Mouse (Mus musculus): Measurements from ENCODE around the gene Slc30a1. TPM values are rescaled to one million over a fixed set of nuclear protein-coding genes. Genes with fewer than 3 reads are reported as not detected.

The Slc30a1 gene
- polyA plus RNA-seq, 1 experiment from 2014 or later, result 3.6 TPM

DNA sequence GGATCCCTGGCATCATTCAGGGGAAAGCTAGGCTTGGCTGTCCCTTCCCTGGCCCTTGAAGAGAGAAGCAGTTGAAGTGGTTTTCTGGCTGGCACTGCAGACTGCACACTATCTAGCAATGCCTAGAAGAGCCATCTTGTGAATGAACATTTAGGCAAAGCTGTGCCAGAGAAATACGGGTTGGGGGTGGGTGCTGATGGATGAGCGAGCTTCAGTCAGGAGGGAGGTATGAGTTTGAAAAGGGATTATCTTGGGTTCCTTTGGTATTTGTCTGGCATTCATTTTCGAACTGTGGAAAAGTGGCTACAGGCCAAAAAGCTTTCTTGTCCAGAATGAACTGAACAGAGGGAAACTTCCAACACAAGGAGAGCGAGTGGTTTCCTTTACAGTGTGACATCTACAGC lies 28.0 kb upstream of the Slc30a1 start:
- Histone ChIP-seq H3K27me3 (no peaks in the 10 kb centered on the region), H3K27ac (replicated peaks) (no peak overlapping the region), H3K4me3 (no peak overlapping the region), H3K4me2 (replicated peaks) (no peak overlapping the region), H3K9ac (replicated peaks) (no peak overlapping the region), H3K36me3 (no peaks in the 10 kb centered on the region), H3K4me1 (no peaks in the 10 kb centered on the region), H3K9me3 (no peaks in the 10 kb centered on the region)
- WGBS, result 58% methylated on average over 4 of the region's 4 CpGs
- no peak for ATAC-seq (ENCODE audit: low FRiP score, low read depth)

DNA sequence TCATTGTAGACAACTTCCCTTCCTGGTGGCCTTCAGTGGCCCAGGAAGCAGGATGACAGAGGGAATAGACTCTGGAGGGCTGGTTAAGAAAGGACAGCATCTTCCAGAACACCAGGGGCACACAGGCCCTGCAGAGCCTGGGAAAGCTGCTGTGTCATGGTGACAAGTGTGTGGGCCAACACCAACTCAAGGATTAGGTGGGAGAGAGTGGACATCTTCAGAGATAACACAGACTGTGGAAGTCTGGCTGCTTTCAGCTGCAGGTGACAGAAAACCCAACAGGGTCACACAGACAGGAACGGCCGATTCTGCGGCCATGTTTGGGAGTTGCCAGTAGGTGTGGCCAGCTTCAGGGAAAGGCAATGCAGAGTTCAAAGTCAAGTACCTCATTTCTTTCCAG lies 26.3 kb upstream of the Slc30a1 start:
- 88% methylated on average over 3 of the region's 3 CpGs for WGBS
- H3K4me3 ChIP-seq, result no peak overlapping the region
- no peak overlapping the region for H3K27ac ChIP-seq (replicated peaks)
- no peaks in the 10 kb centered on the region for H3K4me1 ChIP-seq
- no peaks in the 10 kb centered on the region for H3K36me3 ChIP-seq
- ATAC-seq (ENCODE audit: low FRiP score, low read depth), result no peak
- H3K4me2 ChIP-seq (replicated peaks), result no peak overlapping the region
- no peaks in the 10 kb centered on the region for H3K9me3 ChIP-seq
- no peaks in the 10 kb centered on the region for H3K27me3 ChIP-seq
- H3K9ac ChIP-seq (replicated peaks), result no peak overlapping the region

DNA sequence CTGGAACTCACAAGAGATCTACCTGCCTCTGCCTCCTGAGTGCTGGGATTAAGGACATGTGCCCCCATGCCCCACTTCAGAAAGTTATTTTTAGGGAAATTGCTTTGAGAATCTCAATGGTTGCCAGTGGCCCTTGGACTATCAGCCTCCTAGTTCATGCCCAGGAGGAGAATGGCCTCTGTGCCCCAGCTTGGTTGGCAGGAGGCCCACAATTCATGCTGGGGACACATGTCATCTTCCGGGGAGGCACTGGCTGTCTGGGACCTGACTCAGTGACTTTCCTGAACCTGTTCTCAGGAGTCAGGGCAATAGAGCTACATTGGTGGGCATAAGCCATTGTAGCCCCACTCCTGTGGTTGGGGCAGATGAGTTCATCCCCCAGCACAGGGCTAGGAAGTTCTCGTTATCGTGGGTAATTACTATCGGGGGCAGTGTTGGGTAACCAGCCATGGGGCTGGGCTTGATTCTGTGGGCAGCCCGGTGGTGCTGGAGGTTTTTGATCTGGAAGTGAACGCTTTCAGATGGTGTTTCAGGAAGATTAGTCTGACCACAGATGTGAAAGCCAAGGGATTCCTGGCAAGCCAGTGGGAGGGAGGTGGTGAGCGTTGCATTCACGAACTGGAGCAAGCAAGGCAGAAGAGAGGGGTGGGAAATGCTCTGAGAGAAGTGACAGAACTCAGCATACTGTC lies 25.5 kb upstream of the Slc30a1 start:
- ATAC-seq (ENCODE audit: low FRiP score, low read depth), result no peak
- Histone ChIP-seq H3K9ac (replicated peaks) (no peak overlapping the region), H3K27me3 (no peaks in the 10 kb centered on the region), H3K4me3 (no peak overlapping the region), H3K9me3 (no peaks in the 10 kb centered on the region), H3K36me3 (no peaks in the 10 kb centered on the region), H3K27ac (replicated peaks) (no peak overlapping the region), H3K4me2 (replicated peaks) (no peak overlapping the region), H3K4me1 (no peaks in the 10 kb centered on the region)
- WGBS, result 80% methylated on average over 8 of the region's 8 CpGs

DNA sequence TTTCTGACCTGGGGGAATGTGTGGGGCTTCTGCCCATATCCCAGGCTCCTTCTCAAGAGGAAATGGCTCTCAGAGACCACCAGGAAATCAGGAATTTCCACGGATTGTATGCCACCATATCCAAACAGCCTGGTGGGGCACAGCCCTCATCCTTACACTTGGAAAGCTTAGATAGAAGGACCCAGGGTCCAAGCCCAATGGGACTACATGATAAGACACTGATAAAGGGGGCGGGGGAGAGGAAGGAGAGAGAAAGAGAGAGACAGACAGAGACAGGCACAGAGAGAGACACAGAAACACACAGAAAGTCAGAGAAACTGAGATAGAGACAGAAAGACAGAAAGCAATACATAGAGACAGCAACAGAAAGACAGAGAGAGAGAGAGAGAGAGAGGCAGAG lies 24.9 kb upstream of the Slc30a1 start:
- no peak overlapping the region for H3K4me2 ChIP-seq (replicated peaks)
- H3K9me3 ChIP-seq, result no peaks in the 10 kb centered on the region
- H3K4me1 ChIP-seq, result no peaks in the 10 kb centered on the region
- H3K9ac ChIP-seq (replicated peaks), result no peak overlapping the region
- no peaks in the 10 kb centered on the region for H3K27me3 ChIP-seq
- ATAC-seq (ENCODE audit: low FRiP score, low read depth), result no peak
- no peak overlapping the region for H3K4me3 ChIP-seq
- 66% methylated on average over 2 of the region's 2 CpGs for WGBS
- H3K36me3 ChIP-seq, result no peaks in the 10 kb centered on the region
- no peak overlapping the region for H3K27ac ChIP-seq (replicated peaks)

DNA sequence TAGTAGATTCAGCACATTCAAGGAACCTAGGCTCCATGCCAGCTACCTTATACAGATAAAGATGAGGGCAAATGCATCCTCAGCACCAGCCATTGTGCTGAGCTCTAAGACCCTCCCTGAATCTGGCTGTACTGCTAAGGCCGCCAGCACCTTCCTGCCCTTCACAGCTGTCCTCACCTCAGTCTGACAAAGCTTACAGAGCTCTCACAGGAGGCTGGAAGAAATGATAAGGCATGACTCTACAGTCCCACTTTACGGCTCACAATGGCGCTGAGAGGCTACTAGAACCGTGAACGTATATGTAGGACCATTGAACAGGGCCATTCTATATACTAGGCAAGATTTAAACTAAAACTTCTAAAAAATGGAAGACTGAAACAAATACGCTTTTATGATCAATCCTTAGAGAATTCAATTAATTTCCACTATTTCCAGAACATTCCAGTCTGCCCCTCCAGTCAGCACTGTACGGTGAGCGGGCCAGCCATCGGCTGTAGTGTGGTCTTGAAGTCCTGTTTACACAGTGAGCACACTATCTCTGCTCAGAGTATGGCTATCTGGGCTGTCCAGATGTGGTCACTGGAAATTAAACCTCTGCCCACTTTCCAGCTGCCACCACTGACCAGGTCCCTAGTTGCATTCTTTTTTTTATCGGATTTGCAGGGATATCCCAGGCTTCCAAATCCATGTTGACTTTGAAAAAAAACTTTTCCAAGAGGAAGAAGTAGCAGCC lies 23.9 kb upstream of the Slc30a1 start:
- Histone ChIP-seq H3K4me3 (no peak overlapping the region), H3K4me1 (no peaks in the 10 kb centered on the region), H3K9ac (replicated peaks) (no peak overlapping the region), H3K36me3 (no peaks in the 10 kb centered on the region), H3K27me3 (no peaks in the 10 kb centered on the region), H3K4me2 (replicated peaks) (no peak overlapping the region), H3K27ac (replicated peaks) (no peak overlapping the region), H3K9me3 (no peaks in the 10 kb centered on the region)
- 90% methylated on average over 10 of the region's 10 CpGs for WGBS
- ATAC-seq (ENCODE audit: low FRiP score, low read depth), result no peak

DNA sequence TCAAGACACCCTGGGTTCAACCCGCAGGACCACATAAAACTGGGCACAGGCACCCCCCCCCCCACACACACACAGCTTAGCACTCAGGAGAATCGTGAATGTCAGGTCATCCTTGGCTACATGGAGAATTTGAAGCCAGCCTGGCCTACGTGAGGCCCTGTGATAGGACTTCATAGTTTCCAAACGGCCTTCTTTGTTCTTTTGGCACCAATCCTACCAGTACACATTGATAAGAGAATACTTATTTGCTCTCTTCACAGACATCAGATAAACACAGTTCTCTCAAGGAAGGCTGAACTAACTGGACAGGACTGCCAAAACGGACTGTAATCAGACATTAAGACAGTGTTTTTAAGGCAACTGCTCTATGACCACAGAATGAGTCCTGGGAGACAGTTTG lies 22.9 kb upstream of the Slc30a1 start:
- H3K4me3 ChIP-seq, result no peak overlapping the region
- H3K4me2 ChIP-seq (replicated peaks), result no peak overlapping the region
- H3K36me3 ChIP-seq, result no peaks in the 10 kb centered on the region
- 77% methylated on average over 5 of the region's 5 CpGs for WGBS
- no peak overlapping the region for H3K9ac ChIP-seq (replicated peaks)
- no peaks in the 10 kb centered on the region for H3K27me3 ChIP-seq
- H3K9me3 ChIP-seq, result no peaks in the 10 kb centered on the region
- no peak overlapping the region for H3K27ac ChIP-seq (replicated peaks)
- ATAC-seq (ENCODE audit: low FRiP score, low read depth), result no peak
- H3K4me1 ChIP-seq, result no peaks in the 10 kb centered on the region

DNA sequence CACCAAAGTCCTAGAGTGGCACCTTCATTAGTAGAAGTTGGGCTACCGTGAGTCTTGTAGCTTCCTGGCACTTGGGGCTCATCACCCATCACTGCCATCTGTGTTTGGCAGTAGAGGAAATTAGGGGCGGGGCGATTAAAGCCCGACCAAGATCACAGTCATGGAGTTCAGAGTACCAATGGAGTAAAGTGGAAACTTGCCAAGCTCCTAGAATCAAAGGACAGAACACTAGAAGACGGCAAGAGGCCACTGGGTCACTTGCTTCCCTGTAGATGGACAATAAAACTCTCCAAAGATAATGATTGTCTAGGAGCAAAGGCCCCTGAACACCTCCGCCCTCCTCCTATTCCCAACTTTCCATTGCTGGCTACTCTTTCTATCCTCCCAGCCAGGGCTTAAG lies 14.7 kb upstream of the Slc30a1 start:
- H3K4me1 ChIP-seq, result no peaks in the 10 kb centered on the region
- no peaks in the 10 kb centered on the region for H3K9me3 ChIP-seq
- WGBS, result 86% methylated on average over 6 of the region's 6 CpGs
- H3K36me3 ChIP-seq, result no peaks in the 10 kb centered on the region
- H3K4me3 ChIP-seq, result no peak overlapping the region
- H3K27ac ChIP-seq (replicated peaks), result no peak overlapping the region
- H3K9ac ChIP-seq (replicated peaks), result no peak overlapping the region
- no peak overlapping the region for H3K4me2 ChIP-seq (replicated peaks)
- ATAC-seq (ENCODE audit: low FRiP score, low read depth), result no peak
- H3K27me3 ChIP-seq, result no peaks in the 10 kb centered on the region

DNA sequence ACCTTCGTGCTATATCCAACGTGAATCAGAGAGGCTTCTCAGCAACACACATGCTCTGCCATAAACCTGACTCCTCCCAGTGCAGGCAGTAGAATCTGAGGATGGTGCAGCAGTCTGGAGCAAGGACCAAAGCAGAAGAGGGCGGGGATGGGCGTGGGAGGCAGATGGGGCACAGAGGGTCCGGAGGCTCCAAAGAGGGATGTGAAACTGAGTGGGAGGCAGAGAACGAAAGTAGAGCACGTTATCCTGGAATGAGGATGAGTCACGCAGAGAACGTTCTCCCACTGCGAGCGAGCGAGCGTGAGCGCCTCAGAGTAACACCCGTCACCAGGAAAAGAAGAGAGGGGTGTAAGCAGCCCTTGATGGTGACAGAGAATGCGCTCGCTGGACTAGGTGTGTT lies 12.2 kb upstream of the Slc30a1 start:
- no peak for ATAC-seq (ENCODE audit: low FRiP score, low read depth)
- Histone ChIP-seq H3K4me1 (no peaks in the 10 kb centered on the region), H3K9me3 (no peaks in the 10 kb centered on the region), H3K9ac (replicated peaks) (no peak overlapping the region), H3K27ac (replicated peaks) (no peak overlapping the region), H3K4me3 (no peak overlapping the region), H3K36me3 (no peaks in the 10 kb centered on the region), H3K4me2 (replicated peaks) (no peak overlapping the region), H3K27me3 (no peaks in the 10 kb centered on the region)
- WGBS, result 86% methylated on average over 17 of the region's 17 CpGs

DNA sequence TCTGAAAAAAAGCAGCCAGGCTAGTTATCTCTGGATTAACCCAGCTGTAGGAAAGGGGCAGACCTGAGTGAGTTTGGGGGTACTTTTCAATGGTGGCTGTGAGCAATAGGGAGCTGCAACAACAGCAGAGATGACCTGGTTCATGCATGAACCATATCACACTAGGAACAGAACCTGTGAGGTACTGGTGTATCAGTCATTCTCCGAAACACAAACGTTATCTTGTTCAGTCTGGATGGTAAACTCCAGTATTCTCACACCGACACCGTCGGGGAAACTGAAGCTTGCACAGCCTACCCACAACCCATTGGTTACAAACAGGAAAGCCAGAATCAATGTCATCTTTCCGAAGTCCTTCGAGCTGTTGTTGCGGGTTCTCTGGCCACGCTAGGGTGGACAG lies 11.7 kb upstream of the Slc30a1 start:
- 93% methylated on average over 9 of the region's 9 CpGs for WGBS

DNA sequence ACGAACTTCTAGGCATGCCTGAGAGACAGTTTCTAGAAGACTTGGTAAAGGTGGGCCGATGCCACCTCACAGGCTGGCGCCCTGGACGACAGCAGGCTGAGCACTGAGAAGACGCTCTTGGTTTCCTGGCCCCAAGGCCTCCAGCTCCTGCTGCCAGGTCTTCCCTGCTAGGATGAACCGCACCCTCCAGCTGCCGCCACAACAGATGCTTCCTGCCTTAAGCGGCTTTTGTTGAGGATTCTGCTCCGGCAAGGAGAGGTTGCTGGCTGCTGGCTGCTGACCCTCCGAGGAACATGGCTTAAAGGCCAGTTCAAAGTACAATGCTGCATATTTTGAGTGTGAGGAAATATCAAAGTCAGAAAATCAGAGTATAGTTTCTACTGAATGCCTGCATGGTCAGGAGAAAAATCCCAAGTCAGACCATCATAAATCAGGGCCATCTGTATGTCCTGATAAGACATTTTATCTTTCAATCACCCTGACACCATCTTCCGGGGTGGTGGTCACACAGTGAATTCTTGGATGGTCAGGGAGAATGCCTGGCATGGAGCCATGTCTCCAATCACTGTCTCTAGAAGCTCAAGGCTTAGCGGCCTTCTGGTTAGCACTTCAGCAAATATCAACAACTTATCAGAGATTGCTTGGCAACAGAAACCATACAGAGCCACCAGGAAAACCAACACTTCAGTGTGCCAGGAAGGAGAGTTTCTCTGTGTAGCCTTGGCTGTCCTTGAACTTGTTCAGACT lies 9.6 kb upstream of the Slc30a1 start:
- Histone ChIP-seq H3K4me3 (no peak overlapping the region), H3K4me1 (no peaks in the 10 kb centered on the region), H3K9me3 (no peaks in the 10 kb centered on the region), H3K36me3 (no peaks in the 10 kb centered on the region), H3K27ac (replicated peaks) (no peak overlapping the region), H3K9ac (replicated peaks) (no peak overlapping the region), H3K4me2 (replicated peaks) (no peak overlapping the region), H3K27me3 (no peaks in the 10 kb centered on the region)
- 76% methylated on average over 12 of the region's 12 CpGs for WGBS
- no peak for ATAC-seq (ENCODE audit: low FRiP score, low read depth)

More for the DNA sequence above, 11.7 kb upstream of the Slc30a1 start:
- H3K36me3 ChIP-seq, result no peaks in the 10 kb centered on the region
- no peak for ATAC-seq (ENCODE audit: low FRiP score, low read depth)
- H3K4me2 ChIP-seq (replicated peaks), result no peak overlapping the region
- no peaks in the 10 kb centered on the region for H3K27me3 ChIP-seq
- no peaks in the 10 kb centered on the region for H3K9me3 ChIP-seq
- no peak overlapping the region for H3K4me3 ChIP-seq
- H3K9ac ChIP-seq (replicated peaks), result no peak overlapping the region
- H3K27ac ChIP-seq (replicated peaks), result no peak overlapping the region
- H3K4me1 ChIP-seq, result no peaks in the 10 kb centered on the region

DNA sequence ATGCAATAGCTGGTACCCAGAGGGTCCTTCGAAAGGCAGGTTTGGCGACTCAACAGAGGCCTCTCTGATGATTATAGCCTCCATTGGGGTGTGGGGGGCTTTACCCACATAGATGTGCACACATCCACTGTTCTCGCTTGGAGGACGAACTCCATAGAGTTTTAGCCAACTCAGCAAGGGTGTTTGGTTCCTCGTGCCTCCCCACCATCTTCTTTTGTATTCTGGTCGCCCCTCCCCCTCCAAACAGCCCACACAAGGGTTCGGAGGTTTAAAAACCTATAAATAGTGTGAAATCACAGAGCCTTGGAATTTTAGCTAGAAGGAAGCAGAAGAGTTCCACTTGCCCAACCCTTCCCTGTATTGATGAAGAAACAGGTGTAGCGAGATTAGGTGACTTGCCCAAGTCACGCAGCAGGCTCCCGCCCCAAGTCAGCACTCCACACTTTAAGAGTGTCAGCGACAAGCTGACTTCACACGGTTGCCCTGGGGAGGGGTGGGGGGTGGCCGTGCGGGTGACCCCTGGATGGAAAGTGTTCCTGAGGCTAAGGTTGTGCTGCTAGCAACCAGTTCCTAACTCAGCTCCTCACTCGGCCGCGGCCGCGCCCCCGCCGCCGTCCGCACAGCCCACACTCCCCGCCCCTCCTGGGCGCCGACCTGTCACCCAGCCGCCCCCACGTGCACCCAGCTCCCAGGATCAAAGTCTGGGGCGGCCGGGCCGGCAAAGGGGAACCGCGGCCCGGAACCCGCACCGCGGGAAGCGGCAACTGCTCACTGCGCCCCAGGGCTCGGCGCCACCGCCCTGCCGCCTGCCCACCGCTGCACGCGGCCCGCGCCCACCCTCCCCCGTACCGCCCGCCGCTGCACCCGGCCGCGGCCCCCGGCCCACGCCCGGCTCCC lies 682 bp upstream of the Slc30a1 start:
- H3K9ac ChIP-seq (replicated peaks), result peak overlapping the region; percentile 74
- H3K36me3 ChIP-seq, result peaks cover 13% of the 10 kb centered on the region
- peaks cover 15% of the 10 kb centered on the region; the same call in 1 of the 2 replicates for H3K27me3 ChIP-seq
- ATAC-seq (ENCODE audit: low FRiP score, low read depth), result peak; percentile 71
- 5% methylated on average over 30 of the region's 58 CpGs for WGBS
- peak overlapping the region; percentile 95 for H3K4me2 ChIP-seq (replicated peaks)
- H3K4me3 ChIP-seq, result peak overlapping the region; percentile 69
- peaks cover 41% of the 10 kb centered on the region for H3K4me1 ChIP-seq
- H3K9me3 ChIP-seq, result no peaks in the 10 kb centered on the region
- H3K27ac ChIP-seq (replicated peaks), result no peak overlapping the region; the same call in 1 of the 2 replicates
